Mouse (Mus musculus) R1 (cell line): ENCODE data around the gene Gm12845.
A peak's percentile ranks its signal among the peaks of the same experiment; 100 is the strongest.
"Not testable (repeated sequence)": the region's sequence is repeated elsewhere in the genome, so short reads cannot be mapped to it uniquely, and the experiment has no call there.

Experiments used
- DNase-seq: peaks from one replicate; pipeline ENCODE4 v3.0.0-alpha.2; 2018; ENCODE audit warnings: low read depth, low spot score

Gm12845 gene

DNA sequence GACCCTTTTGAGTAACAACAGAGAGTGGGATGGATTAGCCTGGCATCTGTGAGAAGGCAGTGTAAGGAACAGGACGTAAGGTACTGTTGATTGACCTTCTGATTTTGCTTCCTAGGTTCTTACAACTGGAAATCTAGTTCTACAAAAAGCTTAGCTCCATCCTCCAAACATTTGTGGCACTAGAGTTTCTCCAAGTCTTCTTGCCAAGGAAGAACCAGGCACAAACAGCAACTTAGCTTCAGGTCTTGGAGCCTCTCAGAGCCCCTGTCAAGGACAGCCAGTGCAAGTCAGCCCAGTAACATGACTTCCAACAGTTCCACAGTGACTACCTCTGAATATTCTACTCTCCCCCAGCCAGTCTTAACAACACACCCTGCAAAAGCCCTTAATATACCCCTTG is at the start of gene Gm12845:
Gene Gm12845, plus strand, starts transcription at position 301 of the 400 bp plus-strand sequence.
- no peak for DNase-seq

DNA sequence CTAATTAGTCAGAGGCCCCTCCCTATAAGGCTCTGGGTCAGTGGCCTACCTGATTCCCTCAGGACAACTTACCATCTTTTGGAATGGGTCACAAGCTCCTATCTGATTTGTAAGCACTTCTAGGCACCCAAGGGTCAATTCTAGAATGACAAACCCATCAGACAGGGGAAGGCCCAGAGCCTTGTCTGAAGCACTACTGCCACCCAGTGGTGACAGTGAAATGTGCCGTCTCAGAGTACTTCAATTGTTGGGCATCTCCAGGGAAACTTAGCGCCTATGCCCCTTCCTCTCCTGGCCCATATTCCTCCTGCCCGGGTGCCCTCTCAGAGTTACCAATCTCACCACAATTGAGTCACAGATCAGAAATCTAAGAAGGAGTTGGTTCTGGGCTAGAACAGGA is 47.3 kb upstream of the Gm12845 start:
- DNase-seq: peak; percentile 75

DNA sequence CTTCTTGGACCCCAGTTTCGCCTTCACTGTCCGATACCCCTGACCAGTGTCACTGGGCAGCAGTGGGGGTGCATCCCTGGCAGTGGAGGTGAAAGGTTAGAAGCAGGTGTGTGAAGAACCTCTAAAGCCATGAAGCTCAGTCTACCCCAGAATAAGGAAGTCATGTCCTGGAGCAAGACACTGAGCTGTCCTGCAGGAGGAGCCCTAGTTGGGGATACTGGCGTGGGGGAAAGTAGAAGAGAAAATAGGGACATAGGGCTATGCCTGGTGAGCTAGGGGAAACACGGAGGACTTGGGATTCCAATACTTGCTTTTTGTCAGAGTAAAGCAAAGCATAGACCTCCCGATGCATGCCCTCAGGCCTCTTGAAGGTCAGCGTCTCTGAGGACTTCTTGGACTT is 43.2 kb upstream of the Gm12845 start:
- DNase-seq: no peak

DNA sequence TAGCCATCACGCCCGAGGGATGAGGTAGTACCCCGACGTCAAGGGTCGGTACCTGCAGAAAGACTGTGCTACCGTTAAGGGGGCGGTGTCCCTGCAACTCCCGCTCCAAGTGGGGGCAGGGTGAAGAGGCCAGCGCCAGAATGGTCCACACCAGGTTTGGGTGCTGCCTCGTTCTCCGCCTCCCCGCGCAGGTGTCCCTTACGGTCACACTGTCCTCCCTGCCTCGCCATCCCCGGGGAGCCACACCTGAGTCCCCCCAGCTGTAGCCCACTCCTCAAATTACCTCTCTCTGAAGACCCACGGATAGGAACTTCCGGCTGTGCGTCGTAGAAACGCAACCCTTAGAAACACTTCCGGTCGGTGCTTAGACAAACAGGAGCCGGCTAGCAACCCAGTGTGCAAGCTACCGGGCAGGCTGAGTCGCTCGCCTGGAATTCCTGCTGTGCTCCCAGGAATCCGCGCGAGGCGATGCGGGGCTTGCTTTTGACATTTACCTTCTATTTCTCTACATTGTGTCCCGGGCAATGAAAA is 42.2 kb upstream of the Gm12845 start, which contains the start of gene Dmap1:
Gene Dmap1, minus strand, starts transcription at position 343 of the 531 bp plus-strand sequence.
- DNase-seq: peak; percentile 92

DNA sequence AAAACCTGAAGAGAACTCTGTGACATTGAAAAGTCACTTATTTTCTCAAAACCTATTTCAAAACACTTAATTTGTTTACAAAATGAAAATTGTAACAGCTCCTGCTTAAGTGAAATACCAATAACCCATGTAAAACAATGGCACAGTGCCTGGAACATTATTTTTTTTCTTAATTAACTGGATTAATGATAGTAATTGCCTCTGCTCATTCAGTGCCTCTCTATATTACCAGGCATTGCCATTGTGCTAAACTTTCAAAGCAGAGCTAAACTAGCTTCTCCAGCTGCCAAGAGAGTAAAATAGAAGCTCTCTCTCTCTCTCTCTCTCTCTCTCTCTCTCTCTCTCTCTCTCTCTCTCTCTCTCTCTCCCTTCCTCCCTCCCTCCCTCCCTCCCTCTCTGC is 41.7 kb upstream of the Gm12845 start:
- DNase-seq: no peak

DNA sequence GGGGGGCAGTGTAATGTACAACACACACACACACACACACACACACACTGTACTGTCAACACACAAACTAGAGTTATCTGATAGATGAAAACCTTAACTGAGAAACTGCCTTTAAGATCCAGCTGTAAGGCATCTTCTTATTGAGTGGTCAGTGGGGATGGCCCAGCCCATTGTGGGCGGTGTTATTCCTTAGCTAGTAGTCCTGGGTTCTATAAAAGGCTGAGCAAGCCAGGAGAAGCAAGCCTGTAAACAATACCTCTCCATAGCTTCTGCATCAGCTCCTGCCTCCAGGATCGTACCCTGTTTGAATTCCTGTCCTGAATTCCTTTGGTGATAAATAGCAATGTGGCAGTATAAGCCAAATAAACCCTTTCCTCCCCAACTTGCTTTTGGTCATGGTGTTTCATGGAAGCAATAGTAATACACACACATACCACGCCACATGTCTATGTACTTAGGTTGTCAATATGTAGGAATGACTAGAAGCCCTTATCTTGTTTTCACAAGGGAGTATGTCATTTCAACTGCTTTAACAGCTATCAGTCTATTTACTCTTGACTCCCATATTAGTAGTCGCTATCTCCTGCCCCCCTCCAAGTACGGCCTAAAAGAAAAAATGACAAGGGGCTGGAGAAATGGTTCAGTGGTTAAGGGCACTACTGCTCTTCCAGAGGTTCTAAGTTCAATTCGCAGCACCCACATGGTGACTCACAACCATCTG is 41.0 kb upstream of the Gm12845 start:
- no peak for DNase-seq

DNA sequence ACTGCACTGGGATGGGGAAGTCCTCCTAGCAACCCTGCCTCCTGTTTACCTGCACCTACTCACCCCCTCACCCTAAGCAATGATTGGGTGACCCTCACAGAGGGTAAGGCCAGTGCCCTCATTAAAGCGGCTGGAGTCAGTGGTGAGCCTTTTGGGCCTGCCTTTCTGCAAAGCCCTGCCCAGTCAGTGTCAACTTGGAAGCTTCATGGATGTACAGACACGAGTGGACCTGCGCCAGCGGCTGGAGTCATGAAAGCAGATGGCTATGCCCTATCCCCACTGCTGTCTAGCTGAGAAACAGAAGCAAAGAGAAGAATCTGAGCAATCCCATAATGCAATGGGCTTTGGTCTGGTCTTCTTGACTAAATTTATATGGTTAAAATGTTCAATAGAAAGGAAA is 37.9 kb upstream of the Gm12845 start:
- DNase-seq: no peak

DNA sequence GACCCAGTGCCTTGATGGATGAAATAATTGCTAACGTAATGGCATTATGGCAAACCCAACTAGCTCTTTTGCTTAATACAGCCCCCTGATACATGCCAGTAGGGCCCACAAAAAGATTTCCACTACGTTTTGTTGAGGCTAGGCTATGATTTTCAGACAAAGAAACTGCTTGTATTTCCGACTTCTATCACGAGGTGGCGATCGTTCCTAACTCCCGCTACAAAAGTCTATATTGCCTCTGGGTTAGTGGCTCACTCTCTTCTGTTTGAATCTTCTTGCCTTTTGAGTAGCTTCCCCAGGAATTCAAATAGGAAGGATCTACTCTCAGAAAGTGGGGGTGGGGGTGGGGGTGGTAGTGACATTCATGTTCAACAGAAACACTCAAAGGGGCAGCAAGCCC is 18.9 kb upstream of the Gm12845 start:
- DNase-seq: peak; percentile 54

DNA sequence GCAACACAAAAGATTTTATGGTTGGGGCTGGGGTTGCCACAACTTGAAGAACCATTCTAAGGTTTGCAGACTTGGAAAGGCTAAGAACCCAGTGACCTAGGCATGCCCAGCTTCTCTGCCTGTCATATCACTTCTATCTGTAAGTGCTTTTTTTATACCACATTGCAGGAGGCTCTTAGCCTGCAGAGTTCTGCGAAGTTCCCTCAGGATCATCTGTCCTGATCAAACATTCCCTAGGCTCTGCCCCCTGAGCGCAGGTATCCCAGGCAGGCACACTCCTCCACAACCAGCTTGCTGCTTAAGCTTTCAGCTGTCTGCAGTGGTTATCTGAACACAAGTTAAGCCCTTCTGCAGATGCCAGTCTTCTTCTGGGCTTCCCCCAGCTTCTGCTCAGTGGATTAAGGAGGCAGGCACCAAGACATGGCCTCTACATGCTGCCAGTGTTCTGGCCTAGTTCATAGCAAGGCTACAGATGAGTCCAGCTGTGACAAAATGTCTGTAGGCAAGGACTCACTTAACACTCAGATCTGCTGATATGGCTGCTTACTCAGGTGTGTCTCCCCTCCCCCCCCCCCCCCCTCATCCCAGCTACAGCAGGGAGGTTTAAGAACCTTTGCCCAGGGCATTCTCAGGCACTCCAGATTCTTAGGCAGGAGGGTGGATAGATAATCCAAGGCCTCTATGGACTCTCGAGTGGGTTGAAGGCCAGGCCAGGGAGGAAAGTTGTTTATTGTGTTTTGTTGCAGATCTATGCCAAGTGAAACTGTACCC is 15.2 kb upstream of the Gm12845 start:
- DNase-seq: no peak

DNA sequence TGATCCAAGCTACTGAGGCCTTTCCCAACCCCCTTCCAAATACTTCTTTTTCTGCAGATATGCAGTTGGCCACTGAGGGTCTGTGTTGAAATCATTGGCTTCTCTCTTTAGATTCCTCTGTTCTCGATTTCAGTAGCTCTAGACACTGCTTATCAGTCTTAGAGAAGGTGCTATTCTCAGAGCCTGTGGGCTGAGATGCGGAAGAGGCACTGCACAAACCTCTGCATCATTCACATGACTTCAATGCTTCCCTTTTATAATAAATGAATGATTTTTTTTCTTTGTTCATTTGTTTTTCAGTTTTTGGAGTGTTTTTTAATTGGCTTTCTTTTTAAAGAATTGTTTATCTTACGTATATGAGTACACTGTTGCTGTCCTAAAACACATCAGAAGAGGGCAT is 11.9 kb upstream of the Gm12845 start:
- no peak for DNase-seq

DNA sequence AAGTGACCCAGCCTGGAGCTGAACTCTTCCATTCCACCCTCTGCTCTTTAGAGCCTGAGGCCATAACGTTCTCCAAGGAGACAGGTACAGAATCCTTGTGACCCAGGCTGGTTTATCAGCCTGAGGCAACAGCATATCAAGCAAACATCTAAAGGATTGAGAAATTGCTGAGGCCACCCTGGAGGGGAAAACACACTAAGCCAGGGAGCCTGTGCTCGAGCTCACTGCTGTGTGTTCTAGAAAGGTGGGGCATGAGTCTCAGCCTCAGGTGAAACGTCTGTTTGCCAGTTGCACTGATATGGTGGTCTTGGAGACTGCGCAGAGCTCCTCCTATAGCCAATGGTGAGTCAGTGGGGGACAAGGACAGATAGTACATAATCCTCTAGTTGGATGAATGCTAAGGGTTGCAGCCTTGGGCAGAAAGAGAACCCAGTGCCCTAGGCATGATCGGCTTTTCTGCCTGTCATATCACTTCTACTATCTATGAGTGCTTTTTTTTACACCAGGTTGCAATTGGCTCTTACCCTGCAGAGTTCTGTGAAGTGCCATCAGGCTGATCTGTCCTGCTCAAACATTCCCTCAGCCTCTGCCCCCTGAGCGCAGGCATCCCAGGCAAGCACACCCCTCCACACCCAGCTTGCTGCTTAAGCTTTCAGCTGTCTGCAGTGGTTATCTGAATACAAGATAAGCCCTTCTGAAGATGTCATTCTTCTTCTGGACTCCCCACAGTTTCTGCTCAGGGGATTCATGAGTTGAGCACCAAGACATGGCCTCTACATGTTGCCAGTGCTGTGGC is 10.7 kb upstream of the Gm12845 start:
- no peak for DNase-seq

DNA sequence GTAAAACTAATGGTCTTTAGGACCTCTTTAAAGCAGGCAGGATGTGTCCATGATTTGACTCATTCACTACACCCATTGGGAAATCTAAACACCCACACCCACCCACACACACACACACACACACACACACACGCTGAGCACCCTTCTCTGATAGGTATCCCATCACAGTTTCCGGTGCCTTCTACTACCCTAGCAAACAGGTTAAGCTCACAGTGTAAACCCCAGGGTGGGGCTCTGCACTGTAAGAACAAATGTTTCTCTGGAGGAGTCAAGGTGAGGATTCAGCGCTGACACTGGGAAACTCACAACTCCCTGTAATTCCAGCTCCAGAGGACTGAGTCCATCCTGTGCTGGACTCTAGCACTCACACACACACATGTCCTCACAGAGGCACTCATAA is 7.7 kb downstream of the Gm12845 start:
- no peak for DNase-seq

DNA sequence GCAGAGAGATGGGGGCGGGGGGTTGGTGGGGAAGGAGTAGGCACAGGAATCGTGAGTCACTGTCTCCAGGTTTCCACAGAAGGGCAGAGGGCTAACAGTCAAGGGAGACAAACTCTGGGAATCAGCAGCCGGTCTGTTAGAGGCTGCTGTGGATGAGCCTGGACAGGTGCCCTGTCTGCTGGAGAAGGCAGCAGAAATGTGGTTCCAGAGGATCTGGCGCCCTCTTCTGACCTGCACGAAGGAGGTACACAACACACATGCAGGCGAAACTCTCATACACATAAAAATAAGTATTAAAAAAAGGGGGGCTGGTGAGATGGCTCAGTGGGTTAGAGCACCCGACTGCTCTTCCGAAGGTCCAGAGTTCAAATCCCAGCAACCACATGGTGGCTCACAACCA is 13.3 kb downstream of the Gm12845 start:
- DNase-seq: peak; percentile 72

DNA sequence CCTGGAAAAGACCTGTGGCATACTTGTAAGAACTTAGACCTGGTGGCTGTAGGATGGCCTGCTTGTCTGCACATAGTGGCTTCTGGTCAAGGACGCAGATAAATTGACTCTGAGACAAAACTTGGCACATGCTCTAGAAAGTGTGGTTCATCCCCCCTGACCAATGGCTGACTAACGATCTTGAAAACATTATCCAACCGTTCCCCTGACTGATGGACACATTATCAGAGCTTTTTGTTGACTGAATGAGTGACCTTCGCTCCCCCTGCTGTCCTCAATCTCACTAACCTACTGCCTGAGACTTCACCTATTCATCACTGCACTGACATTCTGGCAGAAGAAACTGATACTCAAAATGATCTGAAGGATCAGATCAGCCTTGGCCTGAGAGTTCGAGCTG is 28.3 kb downstream of the Gm12845 start:
- DNase-seq: not testable (repeated sequence)

DNA sequence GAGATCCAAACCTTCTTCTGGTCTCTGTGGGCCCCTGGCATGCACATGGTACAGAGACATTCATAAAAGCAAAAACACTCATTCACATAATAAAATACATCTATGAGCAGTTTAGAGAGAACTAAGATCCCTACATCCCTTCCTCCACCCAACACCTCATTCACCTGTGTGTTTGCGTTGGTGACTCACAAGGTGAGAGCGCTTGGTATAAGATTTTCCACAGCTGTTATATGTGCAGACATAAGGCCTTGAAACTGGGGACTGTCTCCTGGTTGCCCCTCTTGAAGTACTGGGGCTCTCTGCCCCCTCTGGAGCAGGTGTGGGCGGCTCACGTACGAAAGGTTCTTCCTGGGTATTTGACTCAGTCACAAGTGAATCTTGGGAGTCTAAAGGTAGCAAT is 35.9 kb downstream of the Gm12845 start:
- no peak for DNase-seq

DNA sequence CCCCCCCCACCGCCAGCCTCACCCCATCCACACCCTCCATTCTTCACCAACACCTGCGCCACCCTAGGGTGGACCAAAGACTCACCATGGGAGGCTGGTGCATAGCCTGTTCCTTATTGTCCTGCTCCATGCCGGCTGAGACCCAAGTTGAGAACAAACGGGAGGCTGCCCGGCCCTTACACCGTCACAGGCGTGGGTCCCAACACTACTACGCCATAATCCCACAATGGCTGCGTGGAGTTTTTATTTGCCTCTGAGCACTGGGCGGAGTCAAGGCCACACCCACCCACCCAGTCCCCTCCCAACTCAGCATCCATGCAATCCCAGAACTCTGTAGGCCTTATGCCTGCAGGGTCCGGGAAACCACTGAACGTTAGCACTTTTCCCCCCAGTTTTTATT is 41.2 kb downstream of the Gm12845 start, which contains the start of gene Klf17:
Gene Klf17, minus strand, starts transcription at position 233 of the 400 bp plus-strand sequence.
- peak; percentile 64 for DNase-seq

DNA sequence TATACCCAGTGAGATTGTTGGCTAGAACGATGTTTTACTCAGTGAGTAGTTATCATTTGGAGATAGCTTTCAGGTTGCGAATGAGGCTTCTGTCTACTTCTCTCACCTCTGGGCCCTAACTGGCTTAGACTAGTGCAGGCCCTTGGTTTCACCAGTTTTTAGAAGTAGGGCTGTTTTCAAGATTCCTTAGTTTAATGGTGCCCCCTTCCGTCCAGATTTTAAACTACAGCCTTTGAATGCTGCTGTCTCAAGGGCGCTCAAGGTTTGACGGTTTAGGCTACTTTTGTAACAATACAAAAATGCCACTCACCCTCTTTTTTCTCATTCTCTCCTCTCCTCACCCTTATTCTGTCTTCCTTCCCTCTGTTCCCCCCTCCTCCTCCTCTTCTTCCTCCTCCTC is 46.7 kb downstream of the Gm12845 start:
- DNase-seq: peak; percentile 77

DNA sequence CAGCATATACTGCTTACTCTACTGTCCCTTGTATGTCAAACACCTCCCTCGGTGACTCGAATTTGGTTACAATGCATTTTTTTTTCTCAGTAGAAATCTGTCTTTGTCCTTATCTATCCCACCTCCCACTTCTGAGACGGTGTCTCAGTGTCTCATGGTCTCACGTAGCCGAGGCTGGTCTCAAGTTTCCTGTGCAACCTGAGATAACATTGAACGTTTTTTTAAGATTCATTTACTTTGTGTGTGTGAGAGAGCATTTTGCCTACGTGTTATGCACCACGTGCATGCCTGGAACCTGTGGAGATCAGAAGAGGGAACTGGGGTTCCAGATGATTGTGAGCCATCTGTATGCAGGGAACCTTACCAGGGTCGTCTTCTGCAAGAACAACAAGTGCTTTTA is 48.7 kb downstream of the Gm12845 start:
- no peak for DNase-seq
